Comparison of ENCODE assay signal across 14 mouse cellular contexts in genomic region chr16:18718040-18718439, GRCm38 (mm10). TPM values are rescaled to one million over a fixed set of nuclear protein-coding genes. Genes with fewer than 3 reads are reported as not detected.
DNase-seq lines count a peak whose midpoint lies in the region; ATAC-seq and TF ChIP-seq lines count a peak whose summit lies in the region.
"Had no signal": no experiment of that assay in that cellular context is flagged by ENCODE, and none has a peak within 500 bp of the region (broad histone marks: within the 10 kb centered on the region; RNA-seq: fewer than 3 reads in every experiment).

No protein-coding gene starts in this region.

- H3K4me2 ChIP-seq in lung, embryonic 14.5 days, result no peak overlapping the region
- no peak overlapping the region for H3K4me2 ChIP-seq in intestine, embryonic 15.5 days (replicated peaks)
- H3K4me2 ChIP-seq: forebrain, embryonic 13.5 days; heart, embryonic 15.5 days; liver, embryonic 13.5 days; neural tube, embryonic 12.5 days had no signal

- H3K4me1 ChIP-seq in lung, adult 2 months (ENCODE audit: control insufficient read depth, insufficient read depth, low read length), result peaks cover 14% of the 10 kb centered on the region
- peaks cover 9% of the 10 kb centered on the region; the same call in 1 of the 2 replicates for H3K4me1 ChIP-seq in lung, embryonic 14.5 days (ENCODE audit: insufficient read depth)
- no peaks in the 10 kb centered on the region for H3K4me1 ChIP-seq in intestine, embryonic 15.5 days (replicated peaks)
- peaks cover 5% of the 10 kb centered on the region; the same call in 1 of the 2 replicates for H3K4me1 ChIP-seq in embryonic facial prominence, embryonic 10.5 days
- H3K4me1 ChIP-seq: forebrain, embryonic 13.5 days; heart, embryonic 15.5 days; liver, embryonic 13.5 days; neural tube, embryonic 12.5 days had no signal

- DNase-seq in lung, adult 18-20 months, result peak; percentile 49 to 67
- no peak for DNase-seq in lung, adult 2 months
- peak; percentile 30 for DNase-seq in kidney, adult 9 months
- peak; percentile 30 for DNase-seq in lung, embryonic 14.5 days
- no peak for DNase-seq in right cerebral cortex, postnatal 25 days
- no peak for DNase-seq in embryonic facial prominence, embryonic 10.5 days (ENCODE audit: low spot score)
- DNase-seq: cerebellum, adult 2 months; left cerebral cortex, postnatal 4 days; liver, embryonic 13.5 days had no signal

- H3K27ac ChIP-seq in lung, embryonic 14.5 days (ENCODE audit: low read depth), result no peak overlapping the region
- no peak overlapping the region for H3K27ac ChIP-seq in intestine, embryonic 15.5 days
- no peak overlapping the region for H3K27ac ChIP-seq in embryonic facial prominence, embryonic 10.5 days (replicated peaks)
- H3K27ac ChIP-seq: forebrain, embryonic 13.5 days; heart, embryonic 15.5 days; liver, embryonic 13.5 days; neural tube, embryonic 12.5 days had no signal

- WGBS in lung, adult 2 months, result 11% methylated on average over 2 of the region's 2 CpGs
- WGBS in lung, embryonic 14.5 days, result 11% methylated on average over 2 of the region's 2 CpGs
- 21% methylated on average over 2 of the region's 2 CpGs for WGBS in intestine, embryonic 15.5 days
- WGBS in embryonic facial prominence, embryonic 10.5 days, result 51% methylated on average over 2 of the region's 2 CpGs

- no peak overlapping the region for H3K4me3 ChIP-seq in lung, adult 2 months (replicated peaks; ENCODE audit: extremely low read depth, low read depth, low read length)
- no peak overlapping the region for H3K4me3 ChIP-seq in lung, embryonic 14.5 days (ENCODE audit: low read depth, low read length)
- H3K4me3 ChIP-seq in intestine, embryonic 15.5 days (replicated peaks), result no peak overlapping the region
- no peak overlapping the region for H3K4me3 ChIP-seq in embryonic facial prominence, embryonic 10.5 days
- H3K4me3 ChIP-seq: forebrain, embryonic 13.5 days; heart, embryonic 15.5 days; liver, embryonic 13.5 days; neural tube, embryonic 12.5 days had no signal

- TF ChIP-seq CTCF in lung, adult 2 months (IDR thresholded peaks at IDR 0.05; ENCODE audit: insufficient read depth, low read length), result no peak
- no peak for TF ChIP-seq CTCF in lung, embryonic 14.5 days (IDR thresholded peaks at IDR 0.05; ENCODE audit: low read depth)

- H3K27me3 ChIP-seq in lung, embryonic 14.5 days (ENCODE audit: insufficient read depth, low read length), result no peaks in the 10 kb centered on the region
- no peaks in the 10 kb centered on the region for H3K27me3 ChIP-seq in intestine, embryonic 15.5 days (replicated peaks)
- no peaks in the 10 kb centered on the region for H3K27me3 ChIP-seq in embryonic facial prominence, embryonic 10.5 days (replicated peaks; ENCODE audit: low read depth, poor library complexity, severe bottlenecking)
- H3K27me3 ChIP-seq: forebrain, embryonic 13.5 days; heart, embryonic 15.5 days; neural tube, embryonic 12.5 days had no signal

- H3K36me3 ChIP-seq in lung, embryonic 14.5 days (ENCODE audit: insufficient read depth), result no peaks in the 10 kb centered on the region
- no peaks in the 10 kb centered on the region for H3K36me3 ChIP-seq in intestine, embryonic 15.5 days
- no peaks in the 10 kb centered on the region for H3K36me3 ChIP-seq in embryonic facial prominence, embryonic 10.5 days (replicated peaks)
- H3K36me3 ChIP-seq: heart, embryonic 15.5 days; liver, embryonic 13.5 days; neural tube, embryonic 12.5 days had no signal

- no peak for TF ChIP-seq POLR2A in lung, adult 2 months (IDR thresholded peaks at IDR 0.05; ENCODE audit: borderline replicate concordance, extremely low read depth, low read depth, low read length)

- no peak for ATAC-seq in lung, embryonic 14.5 days (ENCODE audit: insufficient read depth)
- ATAC-seq in intestine, embryonic 15.5 days, result no peak
- ATAC-seq: forebrain, embryonic 13.5 days; midbrain, embryonic 16.5 days had no signal

- no peak overlapping the region for H3K9ac ChIP-seq in lung, embryonic 14.5 days
- no peak overlapping the region for H3K9ac ChIP-seq in intestine, embryonic 15.5 days
- H3K9ac ChIP-seq: forebrain, embryonic 13.5 days; heart, embryonic 15.5 days; liver, embryonic 13.5 days; neural tube, embryonic 12.5 days had no signal

- H3K9me3 ChIP-seq in lung, embryonic 14.5 days (ENCODE audit: low read depth, low read length), result no peaks in the 10 kb centered on the region
- no peaks in the 10 kb centered on the region for H3K9me3 ChIP-seq in intestine, embryonic 15.5 days
- H3K9me3 ChIP-seq in embryonic facial prominence, embryonic 10.5 days, result no peaks in the 10 kb centered on the region
- H3K9me3 ChIP-seq: forebrain, embryonic 13.5 days; heart, embryonic 15.5 days; liver, embryonic 13.5 days; neural tube, embryonic 12.5 days had no signal

RNA-seq across cellular contexts. Expression of gene Cldn5, which starts 58.6 kb away (rescaled TPM):
- polyA plus RNA-seq in lung, adult 2 months (2012; rRNA removed), result 753 and 874 TPM in 2 replicates
- 94.1 and 105 TPM in 2 replicates for polyA plus RNA-seq in lung, embryonic 14.5 days (2014; fragmentation: Nextera tagmentation; extraction: Ambion mirVana)
- 26.2 and 28.7 TPM in 2 replicates for polyA plus RNA-seq in intestine, embryonic 15.5 days (2015; fragmentation: Nextera tagmentation; extraction: Ambion mirVana)
- 20.0 and 22.0 TPM in 2 replicates for polyA plus RNA-seq in embryonic facial prominence, embryonic 10.5 days (2016; fragmentation: Nextera tagmentation; extraction: Ambion mirVana)

Comparison
In these comparisons a context has a peak if more than half of its experiments do, and no peak if none do; other contexts are left out.
1. DNase-seq: peak in lung, adult 18-20 months (2 of 2), kidney, adult 9 months (single experiment) and lung, embryonic 14.5 days (single experiment); none in lung, adult 2 months (single experiment), right cerebral cortex, postnatal 25 days (single experiment) and embryonic facial prominence, embryonic 10.5 days (single experiment).